Mouse (Mus musculus): ENCODE measurements around the gene Stx6.

GRCm38 (mm10) chr1:155113946-155114345, 44.6 kb upstream of the Stx6 start:
- no peak for TF ChIP-seq CTCF (IDR thresholded peaks at IDR 0.05; ENCODE audit: low read depth, low read length)
- no peak for TF ChIP-seq POLR2A (IDR thresholded peaks at IDR 0.05; ENCODE audit: borderline replicate concordance, low read depth, low read length)

Data from bone marrow macrophage, adult 2 months (primary cell).